Mouse (Mus musculus) intestine, embryonic 14.5 days (tissue): ENCODE measurements around the gene Ccdc142. TPM values are rescaled to one million over a fixed set of nuclear protein-coding genes. Genes with fewer than 3 reads are reported as not detected.

Experiments used
- ATAC-seq: fragments of 200-750 bp; cut with Nextera tagmentation; replicated peaks from 2 replicates; pipeline ENCODE4 v1.8.0; 2017; ENCODE audit warnings: low read depth, moderate number of reproducible peaks, moderate TSS enrichment, moderate library complexity; ENCODE audit not compliant: low FRiP score, low TSS enrichment
- DNase-seq: peaks from one replicate; pipeline ENCODE4 v3.0.0-alpha.2; 2018; ENCODE audit warnings: low spot score
- H3K27ac ChIP-seq: fragments of 300-500 bp; sonication (generic); 2 replicates; pipeline ENCODE4 v1.5.1; 2014; ENCODE audit warnings: low read depth, mild to moderate bottlenecking, control low read depth
- H3K27me3 ChIP-seq: fragments of 300-500 bp; sonication (generic); replicated peaks from 2 replicates; pipeline ENCODE4 v1.6.1; 2014; ENCODE audit warnings: low read length, control low read depth; ENCODE audit not compliant: control insufficient read depth, insufficient read depth
- H3K36me3 ChIP-seq: fragments of 300-500 bp; sonication (generic); 2 replicates; pipeline ENCODE4 v1.6.1; 2014; ENCODE audit warnings: low read length, control low read depth; ENCODE audit not compliant: control insufficient read depth, insufficient read depth
- H3K4me1 ChIP-seq: fragments of 300-500 bp; sonication (generic); replicated peaks from 2 replicates; pipeline ENCODE4 v1.6.1; 2014; ENCODE audit warnings: low read length, control low read depth, mixed read lengths; ENCODE audit not compliant: control insufficient read depth, insufficient read depth
- H3K4me2 ChIP-seq: fragments of 300-500 bp; sonication (generic); 2 replicates; pipeline ENCODE4 v1.6.1; 2014; ENCODE audit warnings: low read length
- H3K4me3 ChIP-seq: fragments of 300-500 bp; sonication (generic); 2 replicates; pipeline ENCODE4 v1.5.1; 2014; ENCODE audit warnings: low read depth, low read length, control low read depth, mixed read lengths
- H3K9ac ChIP-seq: fragments of 300-500 bp; sonication (generic); 2 replicates; pipeline ENCODE4 v1.6.1; 2014; ENCODE audit warnings: mild to moderate bottlenecking, low read length
- H3K9me3 ChIP-seq: fragments of 300-500 bp; sonication (generic); 2 replicates; pipeline ENCODE4 v1.6.1; 2016; ENCODE audit warnings: low read length, control low read depth; ENCODE audit not compliant: control insufficient read depth
- WGBS: fragments of 180-500 bp; shearing (Covaris S2); extraction: QIAGEN DNeasy Blood & Tissue Kit; methylation state at CpG from one replicate; pipeline ENCODE4 v1.1.7; 2014; 5-methylcytosine and 5-hydroxymethylcytosine counted together
- polyA plus RNA-seq: library from polyadenylated mRNA; unstranded; fragments of >200 nt; fragmentation: Nextera tagmentation; extraction: Ambion mirVana; gene quantifications from 2 replicates; pipeline ENCODE4 v1.2.1, GENCODE M21; 2014

Gene Ccdc142
- 2.0 and 2.9 TPM in 2 replicates for polyA plus RNA-seq

- Histone ChIP-seq H3K9ac (peak within 1 kb of the TSS; percentile 78), H3K4me2 (peak within 1 kb of the TSS; percentile 100), H3K27me3 (no peaks in the 10 kb centered on the region), H3K36me3 (no peaks in the 10 kb centered on the region), H3K4me1 (peaks cover 13% of the 10 kb centered on the region), H3K4me3 (peak within 1 kb of the TSS; percentile 79), H3K9me3 (no peaks in the 10 kb centered on the region), H3K27ac (peak within 1 kb of the TSS; percentile 77)
- DNase-seq (no peak), ATAC-seq (peak; percentile 80)
- WGBS, result under 1% methylated on average over 25 of the region's 25 CpGs
Observed at GRCm38 (mm10) chr6:83101316-83101687, at the start of gene Ccdc142, which contains the start of gene Gm42688. Ccdc142 (plus strand) TSS chr6:83101601. Gm42688 (plus strand) TSS chr6:83101617.

- ATAC-seq (no peak), DNase-seq (peak; percentile 79)
- peak overlapping the region; percentile 62; the same call in 1 of the 2 replicates for H3K27ac ChIP-seq
- peak overlapping the region; percentile 99 for H3K4me3 ChIP-seq
- H3K4me1 ChIP-seq, result peaks cover 25% of the 10 kb centered on the region
- no peaks in the 10 kb centered on the region for H3K27me3 ChIP-seq
- peak overlapping the region; percentile 64 for H3K9ac ChIP-seq
- H3K36me3 ChIP-seq, result peaks cover 32% of the 10 kb centered on the region
- 2% methylated on average over 26 of the region's 26 CpGs for WGBS
- H3K9me3 ChIP-seq, result no peaks in the 10 kb centered on the region
- peak overlapping the region; percentile 79 for H3K4me2 ChIP-seq
Observed at GRCm38 (mm10) chr6:83053136-83053960, 48.1 kb upstream of the Ccdc142 start.

- WGBS, result under 1% methylated on average over 63 of the region's 64 CpGs
- peak within 1 kb of the TSS; percentile 79 for H3K4me2 ChIP-seq
- DNase-seq (peak; percentile 97), ATAC-seq (peak; percentile 94)
- H3K27me3 ChIP-seq, result no peaks in the 10 kb centered on the region
- peaks cover 25% of the 10 kb centered on the region for H3K4me1 ChIP-seq
- peak within 1 kb of the TSS; percentile 70 for H3K27ac ChIP-seq
- peaks cover 32% of the 10 kb centered on the region for H3K36me3 ChIP-seq
- H3K9ac ChIP-seq, result peak within 1 kb of the TSS; percentile 79
- H3K9me3 ChIP-seq, result no peaks in the 10 kb centered on the region
- peak within 1 kb of the TSS; percentile 99 for H3K4me3 ChIP-seq
Observed at GRCm38 (mm10) chr6:83054074-83054851, 47.1 kb upstream of the Ccdc142 start, which contains the start of gene Aup1. Aup1 (plus strand) TSS chr6:83054521.

- DNase-seq, result no peak
- H3K9me3 ChIP-seq, result no peaks in the 10 kb centered on the region
- H3K4me1 ChIP-seq, result peaks cover 25% of the 10 kb centered on the region
- H3K4me2 ChIP-seq, result peak within 1 kb of the TSS; percentile 79
- under 1% methylated on average over 50 of the region's 50 CpGs for WGBS
- peak within 1 kb of the TSS; percentile 70 for H3K27ac ChIP-seq
- H3K36me3 ChIP-seq, result peaks cover 32% of the 10 kb centered on the region
- H3K4me3 ChIP-seq, result peak within 1 kb of the TSS; percentile 99
- ATAC-seq, result no peak; the same call in none of the 2 replicates
- peak within 1 kb of the TSS; percentile 79 for H3K9ac ChIP-seq
- no peaks in the 10 kb centered on the region for H3K27me3 ChIP-seq
Observed at GRCm38 (mm10) chr6:83054871-83055431, 46.5 kb upstream of the Ccdc142 start, which contains the start of gene Htra2. Htra2 (minus strand) TSS chr6:83055273.

- peak within 1 kb of the TSS; percentile 35 for H3K4me2 ChIP-seq
- H3K36me3 ChIP-seq, result peaks cover 14% of the 10 kb centered on the region
- H3K4me1 ChIP-seq, result peaks cover 16% of the 10 kb centered on the region
- peak; percentile 72 for DNase-seq
- peak within 1 kb of the TSS; percentile 17; the same call in 1 of the 2 replicates for H3K9ac ChIP-seq
- peak within 1 kb of the TSS; percentile 39; the same call in 1 of the 2 replicates for H3K27ac ChIP-seq
- WGBS, result 48% methylated on average over 3 of the region's 3 CpGs
- H3K27me3 ChIP-seq, result peaks cover 15% of the 10 kb centered on the region
- peak within 1 kb of the TSS; percentile 22 for H3K4me3 ChIP-seq
- no peaks in the 10 kb centered on the region for H3K9me3 ChIP-seq
- peak; percentile 47 for ATAC-seq
Observed at GRCm38 (mm10) chr6:83057790-83058189, 43.6 kb upstream of the Ccdc142 start, which contains the start of gene Dqx1. Dqx1 (plus strand) TSS chr6:83057844.

- H3K9ac ChIP-seq, result no peak overlapping the region; the same call in 1 of the 2 replicates
- H3K4me2 ChIP-seq, result peak overlapping the region; percentile 35
- peak overlapping the region; percentile 39; the same call in 1 of the 2 replicates for H3K27ac ChIP-seq
- peaks cover 14% of the 10 kb centered on the region for H3K36me3 ChIP-seq
- DNase-seq (no peak), ATAC-seq (no peak)
- 87% methylated on average over 2 of the region's 2 CpGs for WGBS
- no peaks in the 10 kb centered on the region for H3K9me3 ChIP-seq
- no peak overlapping the region; the same call in 1 of the 2 replicates for H3K4me3 ChIP-seq
- peaks cover 10% of the 10 kb centered on the region; the same call in 1 of the 2 replicates for H3K4me1 ChIP-seq
- H3K27me3 ChIP-seq, result peaks cover 24% of the 10 kb centered on the region
Observed at GRCm38 (mm10) chr6:83058725-83059124, 42.7 kb upstream of the Ccdc142 start.

GRCm38 (mm10) chr6:83065995-83066394 lies 35.4 kb upstream of the Ccdc142 start:
- ATAC-seq (no peak), DNase-seq (no peak)
- H3K27me3 ChIP-seq, result peaks cover 97% of the 10 kb centered on the region
- H3K27ac ChIP-seq, result no peak overlapping the region
- H3K36me3 ChIP-seq, result no peaks in the 10 kb centered on the region
- no peaks in the 10 kb centered on the region for H3K9me3 ChIP-seq
- no peak overlapping the region for H3K9ac ChIP-seq
- H3K4me2 ChIP-seq, result no peak overlapping the region
- 39% methylated on average over 8 of the region's 8 CpGs for WGBS
- H3K4me3 ChIP-seq, result no peak overlapping the region
- no peaks in the 10 kb centered on the region; the same call in 1 of the 2 replicates for H3K4me1 ChIP-seq

- H3K4me3 ChIP-seq, result no peak overlapping the region
Observed at GRCm38 (mm10) chr6:83066441-83066840, 35.0 kb upstream of the Ccdc142 start.

More at GRCm38 (mm10) chr6:83066441-83066840, 35.0 kb upstream of the Ccdc142 start:
- peaks cover 100% of the 10 kb centered on the region for H3K27me3 ChIP-seq
- H3K36me3 ChIP-seq, result no peaks in the 10 kb centered on the region
- H3K9me3 ChIP-seq, result no peaks in the 10 kb centered on the region
- no peak overlapping the region for H3K27ac ChIP-seq
- 33% methylated on average over 6 of the region's 6 CpGs for WGBS
- DNase-seq (no peak), ATAC-seq (no peak)
- no peak overlapping the region for H3K9ac ChIP-seq
- H3K4me1 ChIP-seq, result no peaks in the 10 kb centered on the region; the same call in none of the 2 replicates
- no peak overlapping the region for H3K4me2 ChIP-seq
